Mouse (Mus musculus): ENCODE data around the gene Cst12. TPM values are rescaled to one million over a fixed set of nuclear protein-coding genes. Genes with fewer than 3 reads are reported as not detected.

Cst12 gene
- total RNA-seq, 4 experiments from 2014 or later, result 3.6 to 5.4 (median 4.8) TPM

Other genes starting within 250 kb of the Cst12 start
- 10 to 100 TPM; 13.0 to 16.3 (median 14.9) TPM for gene Nxt1, start 116.8 kb upstream of the Cst12 start, total RNA-seq (2022)
- gene Gzf1, start 108.3 kb upstream of the Cst12 start, total RNA-seq (2022), result 10 to 100 TPM; 28.9 to 34.5 (median 32.9) TPM
- 100 to 1,000 TPM; 290 to 344 (median 315) TPM for gene Napb, start 56.9 kb upstream of the Cst12 start, total RNA-seq (2022)
- gene Cstl1, start 39.0 kb upstream of the Cst12 start, total RNA-seq (2022), result 1 to 10 TPM in 2 of 4 experiments, under 1 TPM in 1, not detected in 1; 0.89 to 1.6 (median 1.0) TPM
- not detected for gene Cst11, start 17.9 kb upstream of the Cst12 start, total RNA-seq (2022)
- not detected for gene 8030411F24Rik, start 7.4 kb upstream of the Cst12 start, total RNA-seq (2022)
- gene Cst8, start 9.4 kb downstream of the Cst12 start, total RNA-seq (2022), result not detected
- not detected for gene Cst13, start 30.7 kb downstream of the Cst12 start, total RNA-seq (2022)
- not detected for gene Cst9, start 45.8 kb downstream of the Cst12 start, total RNA-seq (2022)
- not detected for gene 9230104L09Rik, start 75.7 kb downstream of the Cst12 start, total RNA-seq (2022)
- gene Cst3, start 86.3 kb downstream of the Cst12 start, total RNA-seq (2022), result 1,000 to 10,000 TPM; 2,127 to 4,480 (median 3,140) TPM
- gene Gm1330, start 213.9 kb downstream of the Cst12 start, total RNA-seq (2022), result not detected
- not detected for gene Gm10750, start 227.9 kb downstream of the Cst12 start, total RNA-seq (2022)